Mouse (Mus musculus): Measurements from ENCODE around the gene Lamc1.

- TF ChIP-seq POLR2A (IDR thresholded peaks at IDR 0.05; ENCODE audit: extremely low read depth, insufficient read depth, low read length) (no peak), CTCF (IDR thresholded peaks at IDR 0.05; ENCODE audit: low read depth, low read length) (no peak)
Observed at GRCm38 (mm10) chr1:153216516-153216915, 116.1 kb downstream of the Lamc1 start.
